Mouse (Mus musculus): Measurements from ENCODE around the gene Nat14. TPM values are rescaled to one million over a fixed set of nuclear protein-coding genes. Genes with fewer than 3 reads are reported as not detected.
A peak's percentile ranks its signal among the peaks of the same experiment; 100 is the strongest.
"Not testable (repeated sequence)": the region's sequence is repeated elsewhere in the genome, so short reads cannot be mapped to it uniquely, and the experiment has no call there.

The Nat14 gene
- total RNA-seq (2021), result 10 to 100 TPM in 1 of 2 experiments, 1 to 10 TPM in 1; 9.9 to 10.1 TPM
- long read RNA-seq, experiment 1, partial matches to known transcripts, result 0 of 10 reads
- long read RNA-seq, experiment 1, other reads (novel, unspliced or antisense), result 5 of 10 reads
- long read RNA-seq, experiment 2, partial matches to known transcripts, result 1 of 11 reads
- long read RNA-seq, experiment 2, other reads (novel, unspliced or antisense), result 7 of 11 reads

DNA sequence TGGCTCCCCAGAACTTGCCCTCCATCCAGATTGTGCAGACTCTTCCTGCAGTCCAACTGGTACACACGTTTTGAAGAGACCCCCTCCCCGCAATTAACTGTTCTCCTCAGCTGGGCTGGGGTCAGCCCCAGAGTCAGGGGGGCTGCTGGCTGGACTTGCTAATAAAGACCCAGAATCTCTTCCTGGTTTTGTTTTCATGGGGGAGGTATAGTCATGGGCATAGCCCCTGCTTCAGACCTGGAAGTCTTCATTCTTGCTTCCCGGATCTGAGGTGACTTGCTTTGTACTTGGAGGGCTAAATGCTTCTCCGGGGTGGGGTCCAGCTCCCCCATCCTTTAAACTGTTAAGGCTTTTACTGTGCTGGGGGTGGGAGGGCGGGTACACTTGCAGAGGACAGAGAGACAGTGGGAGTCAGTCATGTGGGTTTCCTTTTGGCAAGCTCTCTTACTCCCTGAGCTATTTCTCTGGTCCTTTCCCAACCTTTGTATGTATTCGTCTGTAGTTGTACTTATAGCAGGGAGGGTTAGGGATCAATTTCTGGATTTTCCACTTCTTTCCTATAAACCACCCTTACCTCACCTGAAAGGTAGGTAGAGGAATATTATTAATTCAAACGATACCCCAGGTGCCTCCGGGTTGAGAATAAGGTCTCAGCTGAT, at the start of gene Nat14:
Gene Nat14 (plus strand): TSS at position 205 of the 659 bp plus-strand sequence.
- no peak for DNase-seq (ENCODE audit: low spot score in 2 of 2)

DNA sequence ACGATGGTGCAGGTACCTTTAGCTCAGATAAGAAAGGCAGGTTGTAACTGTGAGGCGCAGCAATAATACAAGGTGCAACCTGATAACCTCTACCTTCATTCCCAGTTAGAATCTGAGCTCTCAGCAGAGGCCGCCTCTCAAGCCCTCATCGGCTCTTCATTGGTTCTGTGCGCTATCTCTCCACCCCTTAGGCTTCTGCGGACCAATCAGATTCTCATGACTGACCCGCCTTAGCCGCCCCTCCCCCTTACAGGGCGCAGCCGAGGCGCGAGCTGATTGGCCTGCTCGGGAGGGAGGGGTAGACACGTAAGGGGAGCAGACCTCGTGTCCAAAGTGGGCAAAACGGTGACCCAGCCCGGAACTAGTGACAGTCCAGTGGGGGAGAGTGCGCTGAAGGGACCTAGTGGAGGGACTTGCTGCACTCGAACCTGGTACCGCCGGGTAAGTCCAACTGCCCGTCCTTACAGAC, 45.0 kb upstream of the Nat14 start, which contains the start of gene Isoc2a:
Gene Isoc2a (plus strand): TSS at position 401 of the 469 bp plus-strand sequence.
- DNase-seq (ENCODE audit: low spot score in 2 of 2), result peak; percentile 58 to 81

DNA sequence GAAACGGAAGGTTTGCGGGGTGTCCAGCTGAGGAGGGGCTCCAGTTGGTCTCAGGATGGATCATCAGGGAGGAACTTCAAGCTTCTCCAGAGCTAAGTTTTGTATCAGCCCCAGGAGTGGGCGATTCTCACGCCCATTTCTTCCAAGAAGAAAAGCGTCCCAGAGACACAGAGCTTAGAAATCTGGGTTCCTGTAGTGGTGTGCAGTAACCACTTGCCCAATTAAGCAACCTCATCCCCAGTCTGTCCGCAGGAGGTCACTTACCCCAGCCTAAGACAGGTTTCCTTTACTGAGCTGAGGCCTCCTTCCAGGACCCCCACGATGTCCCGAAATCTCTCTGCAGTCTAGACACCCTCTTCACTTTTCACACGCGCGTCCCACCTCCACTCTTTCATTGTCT, 44.6 kb upstream of the Nat14 start:
- no peak for DNase-seq (ENCODE audit: low spot score in 2 of 2)

DNA sequence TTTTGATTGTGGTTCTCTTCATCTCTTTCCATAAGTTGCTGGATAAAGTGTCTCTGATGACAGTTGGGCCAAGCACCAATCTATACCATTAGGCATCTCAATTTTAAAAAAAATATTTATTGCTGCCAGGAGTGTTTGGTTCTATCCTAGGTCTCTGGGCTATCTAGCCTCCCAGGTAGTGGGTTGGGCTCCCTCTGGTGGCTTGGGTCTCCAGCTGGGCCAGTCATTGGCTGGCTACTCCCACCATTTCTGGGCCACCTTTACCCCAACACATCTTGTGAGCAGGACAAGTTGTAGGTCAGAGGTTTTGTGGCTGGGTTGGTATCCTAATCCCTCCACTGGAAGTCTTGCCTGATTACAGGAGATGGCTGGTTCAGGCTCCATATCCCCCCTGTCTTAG, 43.6 kb upstream of the Nat14 start:
- no peak for DNase-seq (ENCODE audit: low spot score in 2 of 2)

DNA sequence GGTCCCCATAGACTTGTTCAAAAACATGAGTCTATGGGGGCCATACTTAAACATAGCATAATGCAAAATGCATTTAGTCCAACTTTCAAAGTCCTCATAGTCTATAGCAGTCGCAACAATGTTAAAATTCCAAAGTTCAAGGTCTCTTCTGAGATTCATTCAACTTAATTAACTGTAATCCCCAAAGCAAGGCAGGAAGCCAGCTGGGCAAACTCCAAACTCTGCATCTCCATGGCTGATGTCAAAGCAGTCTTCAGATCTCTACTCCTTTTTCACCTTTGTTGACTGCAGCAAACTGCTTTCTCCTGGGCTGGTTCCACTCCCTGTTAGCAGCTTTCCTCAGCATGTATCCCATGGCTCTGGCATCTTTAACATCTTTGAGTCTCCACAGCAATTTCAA, 42.8 kb upstream of the Nat14 start:
- not testable (repeated sequence) for DNase-seq (ENCODE audit: low spot score in 2 of 2)

DNA sequence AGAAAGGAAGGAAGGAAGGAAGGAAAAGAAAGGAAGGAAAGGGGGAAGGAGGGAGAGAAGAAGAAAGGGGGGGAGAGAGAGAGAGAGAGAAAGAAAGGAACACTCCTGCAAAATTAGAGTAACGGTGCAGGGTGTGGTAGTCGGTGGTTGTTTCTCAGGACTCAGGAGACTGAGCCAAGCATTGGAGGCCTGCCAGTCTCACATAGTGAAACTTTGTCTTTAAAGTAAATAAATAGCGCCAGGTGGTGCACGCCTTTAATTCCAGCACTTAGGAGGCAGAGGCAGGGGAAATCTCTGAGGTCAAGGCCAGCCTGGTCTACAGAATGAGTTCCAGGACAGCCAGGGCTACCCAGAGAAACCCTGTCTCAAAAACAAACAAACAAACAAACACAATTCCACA, 35.1 kb upstream of the Nat14 start:
- DNase-seq (ENCODE audit: low spot score in 2 of 2), result no peak

DNA sequence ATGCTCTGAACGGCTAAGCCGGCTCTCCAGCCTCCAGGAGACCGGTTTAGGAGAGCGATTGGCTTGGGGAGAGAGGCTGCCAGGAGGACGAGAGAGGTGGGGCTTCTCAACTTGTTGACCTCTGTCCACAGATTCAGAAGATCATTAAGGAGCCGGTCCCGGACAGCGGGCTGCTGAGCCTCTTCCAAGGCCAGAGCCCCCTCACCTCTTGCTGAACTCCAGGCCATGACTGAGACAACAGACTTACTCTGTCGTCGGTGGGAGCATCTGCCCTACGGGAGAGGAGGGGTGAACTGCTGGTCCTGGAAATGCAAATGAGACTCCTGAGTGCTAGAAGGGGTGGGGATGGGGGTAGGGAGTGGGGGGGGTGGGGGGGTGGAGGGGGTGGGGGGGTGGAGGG, 26.6 kb upstream of the Nat14 start:
- DNase-seq (ENCODE audit: low spot score in 2 of 2), result no peak

DNA sequence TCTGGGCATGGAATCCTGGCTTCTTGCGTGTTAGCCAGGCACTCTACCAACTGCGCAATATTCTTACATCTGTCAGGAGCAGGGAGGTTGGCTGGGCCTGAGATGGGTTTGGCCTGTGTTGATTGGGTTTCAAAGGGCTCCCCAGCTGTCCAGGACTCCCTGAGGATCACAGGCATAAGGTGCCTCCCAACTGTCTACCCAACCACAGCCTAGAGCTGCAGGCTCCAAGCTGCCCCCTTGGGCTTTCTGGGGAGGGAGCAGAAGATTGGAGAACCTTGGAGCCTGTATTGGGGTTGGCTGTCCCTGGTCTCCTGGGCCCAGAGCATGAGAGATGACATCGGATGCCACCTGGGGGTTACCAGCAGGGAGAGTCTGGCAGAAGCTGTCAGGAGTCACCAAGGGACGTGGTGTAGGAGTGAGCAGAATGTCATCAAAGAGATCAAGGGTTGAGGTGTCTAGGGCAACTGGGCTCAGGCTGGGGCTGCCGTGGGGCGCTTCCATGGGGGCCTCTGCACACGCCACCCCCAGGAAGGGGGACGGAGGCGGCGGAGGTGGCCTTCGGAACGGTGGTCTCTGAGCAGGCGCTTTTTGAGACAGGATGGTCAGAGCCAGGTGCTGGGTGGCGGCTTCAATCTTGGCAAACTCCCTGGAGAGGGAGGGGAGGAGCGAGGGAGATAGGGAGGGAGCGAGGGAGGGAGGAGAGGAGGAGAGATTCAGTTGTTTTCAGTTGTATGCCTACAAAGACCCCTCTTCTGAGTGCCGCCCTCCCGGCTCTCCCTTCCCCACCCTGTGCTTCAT, 22.8 kb upstream of the Nat14 start:
- DNase-seq (ENCODE audit: low spot score in 2 of 2), result no peak

DNA sequence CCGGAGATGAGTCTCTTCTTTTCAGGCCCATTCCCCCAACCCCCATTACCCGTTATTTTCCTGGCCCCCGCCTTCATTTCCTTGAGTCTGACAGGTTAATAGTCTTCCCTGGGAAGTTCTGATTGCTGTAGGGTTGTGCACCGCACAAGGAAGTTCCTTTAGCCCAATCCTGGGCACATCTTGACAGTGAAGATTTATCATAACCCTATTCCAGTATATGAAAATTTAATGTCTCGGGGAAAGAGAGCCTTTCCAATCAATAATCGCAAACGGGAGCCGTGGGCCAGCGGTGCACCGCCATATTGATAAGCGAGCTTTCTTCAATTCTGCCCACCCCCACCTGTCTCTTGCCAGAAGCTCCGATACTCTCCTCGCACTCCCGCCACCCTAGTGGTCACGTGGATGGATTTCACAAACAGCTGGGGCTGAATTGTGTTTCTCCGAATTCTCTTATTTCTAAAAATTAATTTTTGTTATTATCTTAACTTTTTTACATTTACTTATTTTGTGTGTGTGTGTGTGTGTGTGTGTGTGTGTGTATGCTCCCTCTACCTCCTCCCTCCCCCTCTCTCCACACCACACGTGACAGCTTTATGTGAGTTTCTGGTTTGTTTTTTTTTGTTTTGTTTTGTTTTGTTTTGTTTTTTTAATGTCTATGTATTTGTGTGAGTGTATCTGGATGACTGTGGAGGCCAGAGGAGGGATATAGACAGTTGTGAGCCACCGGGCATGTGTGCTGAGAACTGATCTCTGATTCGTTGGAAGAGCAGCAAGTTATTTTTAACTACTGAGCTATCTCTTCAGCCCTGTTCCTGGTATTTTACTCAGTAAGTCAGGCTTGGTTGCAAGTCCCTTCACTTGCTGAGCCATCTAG, 21.9 kb upstream of the Nat14 start:
- no peak for DNase-seq (ENCODE audit: low spot score in 2 of 2)

DNA sequence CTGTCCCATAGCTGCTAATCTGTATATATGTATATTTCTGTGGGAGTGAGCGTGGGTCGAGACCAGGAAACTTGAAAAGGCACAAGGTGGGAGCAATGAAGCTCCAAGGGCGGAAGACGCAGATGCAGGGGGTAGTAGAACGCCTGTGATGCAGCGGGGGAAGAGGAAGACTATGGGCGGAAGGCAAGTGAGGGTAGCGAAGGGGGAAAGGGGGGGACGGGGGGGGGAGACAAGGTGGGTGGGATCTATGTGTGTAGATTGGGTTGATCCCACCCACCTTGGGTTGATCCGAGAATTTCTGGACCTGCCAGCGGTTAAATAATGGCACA, 21.3 kb upstream of the Nat14 start:
- no peak for DNase-seq (ENCODE audit: low spot score in 2 of 2)

DNA sequence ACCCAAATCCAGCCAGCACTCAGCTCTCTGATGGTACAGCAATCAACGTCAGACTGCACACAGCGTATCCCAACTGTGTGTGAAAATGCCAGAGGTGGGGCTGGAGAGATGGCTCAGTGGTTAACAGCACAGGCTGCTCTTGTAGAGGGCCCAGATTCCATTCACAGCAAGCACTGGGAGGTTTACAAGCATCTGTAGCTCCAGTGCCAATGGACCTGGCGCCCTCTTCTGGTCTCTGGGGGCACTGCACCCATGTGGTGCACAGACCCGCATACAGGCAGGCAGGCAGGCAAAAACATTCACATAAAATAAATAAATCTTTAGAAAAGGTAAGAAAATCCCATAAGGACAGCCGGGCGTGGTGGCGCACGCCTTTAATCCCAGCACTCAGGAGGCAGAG, 20.7 kb upstream of the Nat14 start:
- no peak for DNase-seq (ENCODE audit: low spot score in 2 of 2)

DNA sequence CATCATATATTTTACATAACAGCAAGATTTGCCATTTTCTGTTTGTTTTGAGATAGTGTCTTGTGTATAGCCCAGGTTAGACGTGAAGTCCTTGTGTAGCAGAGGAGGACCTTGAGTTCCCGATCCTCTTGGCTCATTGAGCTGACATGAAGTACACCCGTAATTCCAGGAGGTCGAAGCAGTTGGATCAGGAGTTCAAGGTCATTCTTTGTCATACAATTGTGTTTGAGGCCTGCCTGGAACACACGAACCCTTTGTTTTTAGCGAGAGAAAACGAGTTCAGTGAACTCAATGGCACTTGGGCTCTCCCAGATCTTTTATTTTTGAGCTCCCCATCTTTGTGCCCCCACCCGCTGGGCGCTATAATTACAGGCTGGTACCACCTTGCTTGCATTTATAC, 19.4 kb upstream of the Nat14 start:
- DNase-seq (ENCODE audit: low spot score in 2 of 2), result no peak

DNA sequence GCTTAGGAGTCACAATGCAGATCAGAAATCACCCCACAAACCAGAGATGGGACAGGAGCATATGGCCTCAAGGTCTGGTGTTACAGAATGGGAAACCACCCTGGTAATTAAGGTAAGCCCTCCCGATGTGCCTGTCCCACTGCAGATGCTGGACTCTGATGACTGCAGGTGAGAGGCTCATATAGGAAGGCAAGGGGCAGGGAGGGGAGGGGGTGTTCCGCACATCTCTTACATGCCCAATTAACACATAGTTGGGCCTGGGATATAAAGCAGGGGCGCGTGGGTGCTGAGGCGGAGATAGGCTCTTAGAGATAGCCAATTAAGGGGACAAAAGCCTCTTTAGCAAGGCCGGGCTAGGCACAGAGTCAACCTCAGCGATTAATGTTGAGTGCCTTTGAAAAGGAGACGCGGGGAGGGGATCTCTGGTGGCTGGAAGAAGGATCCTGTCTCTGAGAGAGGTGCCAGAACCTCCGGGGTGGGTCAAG, 15.3 kb upstream of the Nat14 start, which contains the start of gene Gm36210:
Gene Gm36210 (minus strand): TSS at position 51 of the 485 bp plus-strand sequence.
- DNase-seq (ENCODE audit: low spot score in 2 of 2), result no peak

DNA sequence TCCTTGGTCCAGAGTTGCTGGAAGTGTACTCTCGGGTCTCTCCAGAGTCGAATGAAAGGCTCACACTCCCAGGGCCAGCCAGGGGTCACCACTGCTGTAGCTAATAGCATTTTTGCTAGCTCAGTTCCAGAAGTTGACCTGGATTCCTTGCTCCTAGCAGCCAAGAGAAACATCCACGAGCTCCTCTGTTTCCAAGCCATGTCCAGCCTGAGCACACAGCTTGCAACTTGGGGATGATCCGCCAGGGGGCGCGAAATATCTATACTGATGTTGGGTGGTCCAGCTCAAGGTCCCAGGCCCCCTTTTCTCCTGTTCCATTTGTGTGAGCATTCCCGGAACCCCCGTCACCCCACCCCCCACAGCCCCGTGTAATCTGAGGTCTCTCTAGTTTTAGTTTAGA, 10.3 kb upstream of the Nat14 start:
- no peak for DNase-seq (ENCODE audit: low spot score in 2 of 2)

DNA sequence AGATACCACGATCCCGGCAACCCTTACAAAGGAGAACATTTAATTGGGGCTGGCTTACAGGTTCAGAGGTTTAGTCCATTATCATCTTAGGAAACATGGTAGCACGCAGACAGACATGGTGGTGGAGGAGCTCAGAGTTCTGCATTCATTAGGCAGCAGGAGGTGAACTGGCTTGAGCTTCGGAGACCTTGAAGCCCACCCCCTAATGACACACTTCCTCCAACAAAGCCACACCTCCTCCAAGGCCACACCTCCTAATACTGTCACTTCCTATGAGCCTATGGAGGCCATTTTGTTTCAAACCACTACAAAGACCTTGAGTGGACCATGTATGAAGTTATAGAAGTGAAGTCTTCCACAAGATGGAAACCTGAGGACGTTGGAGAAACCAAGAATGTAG, 9.6 kb upstream of the Nat14 start:
- no peak for DNase-seq (ENCODE audit: low spot score in 2 of 2)

DNA sequence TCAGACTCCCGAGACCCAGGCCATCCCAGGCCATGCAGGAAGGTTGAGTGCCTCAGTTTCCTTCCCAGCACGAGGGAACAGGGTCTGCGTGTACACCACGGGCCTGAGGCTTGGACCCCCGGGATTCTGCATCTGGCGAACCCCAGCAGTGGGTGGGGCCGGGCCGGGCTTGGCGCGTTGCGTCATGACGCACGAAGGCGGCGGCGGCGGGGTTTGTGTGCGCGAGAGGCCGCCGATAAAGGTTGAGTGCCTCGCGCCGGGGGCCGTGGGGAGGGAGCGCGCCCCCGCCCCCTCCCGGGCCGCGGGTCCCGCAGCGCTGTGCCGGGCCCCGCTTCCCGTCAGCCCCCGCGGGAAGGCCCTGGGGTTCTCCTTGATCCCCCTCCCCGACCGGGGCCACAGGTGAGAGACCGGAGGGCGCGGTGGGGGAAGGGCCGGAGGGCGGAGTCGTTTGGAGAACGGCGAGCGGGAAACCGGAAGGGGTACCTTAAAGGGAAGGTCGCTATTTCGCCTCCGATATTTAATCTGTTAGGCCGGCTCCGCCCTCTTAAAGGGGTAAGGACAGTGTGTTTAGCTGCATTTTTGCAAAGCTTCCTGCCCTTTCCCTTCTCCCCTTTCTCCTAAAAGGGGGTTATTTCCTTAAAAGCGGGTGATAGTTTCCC, 6.7 kb upstream of the Nat14 start, which contains the start of gene Zfp628:
Gene Zfp628 (plus strand): TSS at position 211 of the 659 bp plus-strand sequence.
- DNase-seq (ENCODE audit: low spot score in 2 of 2), result peak; percentile 81 to 92

DNA sequence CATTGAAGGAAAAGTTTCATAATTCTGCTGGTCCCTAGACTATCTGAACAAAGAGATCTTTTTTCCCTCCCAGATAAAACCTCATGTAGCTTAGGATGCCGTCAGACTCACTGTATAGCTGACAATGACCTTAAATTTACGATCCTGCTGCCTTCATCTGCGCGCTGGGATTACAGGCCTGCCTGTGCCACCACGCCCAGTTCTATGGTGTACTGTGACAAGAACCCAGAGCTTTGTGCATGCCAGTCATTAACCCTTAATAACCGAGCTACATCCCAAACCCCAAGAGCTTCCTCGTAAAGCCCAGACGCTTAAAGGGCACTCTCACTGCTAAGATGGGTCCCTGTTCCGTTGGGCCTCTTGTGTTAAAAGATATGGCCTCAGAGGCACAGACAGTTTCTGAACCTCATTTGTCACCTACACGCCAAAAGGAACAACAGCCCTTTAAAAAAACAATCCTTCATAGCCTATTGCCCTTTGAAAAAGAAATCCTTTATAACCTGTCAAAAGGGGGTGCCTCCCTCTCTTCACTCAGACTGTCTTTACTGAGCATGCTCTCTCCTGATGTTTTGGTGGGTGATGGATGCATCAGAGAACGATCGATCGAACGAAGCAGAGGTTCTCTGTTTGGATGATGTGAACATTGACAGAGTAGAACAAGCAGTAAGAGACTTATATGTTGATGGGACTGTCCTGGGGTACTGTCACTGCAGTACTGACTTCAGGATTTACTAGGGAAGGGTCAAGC, 6.0 kb upstream of the Nat14 start:
- no peak for DNase-seq (ENCODE audit: low spot score in 2 of 2)

DNA sequence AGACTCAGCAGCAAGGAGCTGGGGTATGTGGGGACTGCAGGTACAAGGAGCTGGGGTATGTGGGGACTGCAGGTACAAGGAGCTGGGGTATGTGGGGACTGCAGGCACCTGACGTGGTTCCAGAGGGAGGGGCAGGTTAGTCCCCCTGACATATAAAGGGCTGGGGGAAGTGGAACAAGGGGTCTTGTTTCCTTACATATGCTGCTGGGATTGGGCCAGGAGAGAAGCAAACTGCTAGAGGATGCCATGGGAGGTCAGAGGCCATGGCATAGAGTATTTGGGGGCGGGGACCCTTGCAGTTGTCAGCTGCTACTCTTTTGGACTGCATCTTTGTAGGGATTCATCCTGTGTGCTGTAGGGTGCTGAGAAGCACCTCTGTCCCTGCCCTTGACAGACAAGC, 4.3 kb upstream of the Nat14 start:
- DNase-seq (ENCODE audit: low spot score in 2 of 2), result no peak

DNA sequence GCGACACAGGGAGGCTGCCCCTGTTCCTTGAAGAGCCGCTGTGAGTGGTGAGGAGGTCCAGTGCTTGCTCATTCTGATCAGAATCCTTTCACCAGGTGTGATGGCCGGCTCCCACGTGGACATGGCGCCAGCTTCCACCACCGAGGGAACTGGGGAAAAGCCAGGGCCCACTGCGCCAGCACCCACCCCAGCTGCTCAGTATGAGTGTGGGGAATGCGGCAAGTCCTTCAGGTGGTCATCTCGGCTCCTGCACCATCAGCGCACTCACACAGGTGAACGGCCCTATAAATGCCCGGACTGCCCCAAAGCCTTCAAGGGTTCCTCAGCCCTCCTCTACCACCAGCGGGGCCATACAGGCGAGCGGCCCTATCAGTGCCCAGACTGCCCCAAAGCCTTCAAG, 3.1 kb upstream of the Nat14 start:
- DNase-seq (ENCODE audit: low spot score in 2 of 2), result no peak

DNA sequence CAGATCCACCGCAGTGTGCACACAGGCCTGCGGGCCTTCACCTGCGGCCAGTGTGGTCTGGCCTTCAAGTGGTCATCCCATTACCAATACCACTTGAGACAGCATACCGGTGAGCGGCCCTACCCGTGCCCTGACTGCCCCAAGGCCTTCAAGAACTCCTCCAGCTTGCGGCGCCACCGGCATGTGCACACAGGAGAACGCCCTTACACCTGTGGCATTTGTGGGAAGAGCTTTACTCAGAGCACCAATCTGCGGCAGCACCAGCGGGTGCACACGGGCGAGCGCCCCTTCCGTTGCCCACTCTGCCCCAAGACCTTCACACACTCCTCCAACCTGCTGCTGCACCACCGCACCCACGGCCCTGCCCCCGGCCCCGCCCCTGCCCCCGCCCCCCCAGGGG, 2.7 kb upstream of the Nat14 start:
- DNase-seq (ENCODE audit: low spot score in 2 of 2), result no peak
